Mouse (Mus musculus) brain, embryonic 14.5 days (tissue): Measurements from ENCODE around the gene Slc1a5.

Experiments used
- CTCF ChIP-seq: fragments of 200-500 bp; IDR thresholded peaks from 2 replicates; pipeline ENCODE4 v1.5.1; 2012; ENCODE audit warnings: inconsistent platforms, mild to moderate bottlenecking, moderate library complexity, borderline replicate concordance; ENCODE audit not compliant: insufficient read depth, insufficient read length; ENCODE audit errors: extremely low read depth
- POLR2A ChIP-seq: fragments of 200-500 bp; IDR thresholded peaks from 2 replicates; pipeline ENCODE4 v1.6.1; 2012; ENCODE audit warnings: mild to moderate bottlenecking, inconsistent platforms, borderline replicate concordance; ENCODE audit not compliant: poor library complexity, insufficient read depth, insufficient read length, severe bottlenecking; ENCODE audit errors: extremely low read depth

- no peak for TF ChIP-seq POLR2A
- no peak for TF ChIP-seq CTCF
These were observed 38.7 kb downstream of the Slc1a5 start for GRCm38 (mm10) chr7:16819794-16820193.
